Mouse (Mus musculus): Measurements from ENCODE around the gene Cntn4. TPM values are rescaled to one million over a fixed set of nuclear protein-coding genes. Genes with fewer than 3 reads are reported as not detected.

The Cntn4 gene
- polyA plus RNA-seq, 1 experiment from 2014 or later = 32.1 TPM

DNA sequence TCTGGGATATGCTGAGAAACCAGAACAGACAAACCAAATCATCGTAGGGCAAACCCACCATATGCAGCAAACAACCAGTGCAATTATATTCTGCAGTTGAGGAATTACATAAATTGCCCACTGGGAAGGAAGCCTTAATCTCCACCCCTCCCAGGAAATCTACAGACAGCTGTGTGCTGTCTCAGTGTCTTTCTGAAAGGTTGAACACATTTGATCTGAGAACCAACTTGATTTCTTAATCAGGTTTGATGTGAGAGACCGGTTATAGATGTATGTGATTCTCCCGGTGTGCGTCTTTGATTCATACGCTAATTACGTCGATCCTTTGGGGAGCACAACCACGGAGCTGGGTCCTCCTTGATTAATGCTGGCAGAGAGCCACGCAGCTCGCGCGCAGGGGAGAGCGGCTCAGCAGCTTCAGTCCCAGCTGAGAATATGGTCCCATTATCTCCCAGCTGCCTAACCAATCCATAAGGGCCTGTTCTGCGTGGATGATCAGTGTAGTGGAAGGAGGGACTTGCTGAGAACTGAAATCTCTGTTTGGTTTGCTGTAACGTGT, 441.1 kb downstream of the Cntn4 start:
- H3K9ac ChIP-seq = peak overlapping the region; percentile 38
- peak overlapping the region; percentile 35 for H3K4me3 ChIP-seq
- H3K4me1 ChIP-seq = peaks cover 9% of the 10 kb centered on the region; the same call in 1 of the 2 replicates
- 3% methylated on average over 15 of the region's 15 CpGs for WGBS
- H3K27ac ChIP-seq = peak overlapping the region; percentile 48
- ATAC-seq (replicated peaks) = peak; percentile 96
- no peaks in the 10 kb centered on the region for H3K27me3 ChIP-seq (replicated peaks)
- H3K9me3 ChIP-seq = no peaks in the 10 kb centered on the region
- H3K4me2 ChIP-seq = peak overlapping the region; percentile 53
- H3K36me3 ChIP-seq (replicated peaks) = no peaks in the 10 kb centered on the region

- ATAC-seq (replicated peaks) = no peak
Observed at GRCm38 (mm10) chr6:106153530-106153929, 476.1 kb downstream of the Cntn4 start.

GRCm38 (mm10) chr6:106155362-106155761, 477.9 kb downstream of the Cntn4 start:
- H3K27me3 ChIP-seq (replicated peaks) = no peaks in the 10 kb centered on the region
- peak; percentile 74 for ATAC-seq (replicated peaks)
- no peaks in the 10 kb centered on the region for H3K9me3 ChIP-seq
- H3K4me2 ChIP-seq = no peak overlapping the region
- no peak overlapping the region for H3K4me3 ChIP-seq
- H3K27ac ChIP-seq = no peak overlapping the region
- H3K9ac ChIP-seq = no peak overlapping the region
- 75% methylated on average over 3 of the region's 3 CpGs for WGBS
- no peaks in the 10 kb centered on the region for H3K36me3 ChIP-seq (replicated peaks)
- H3K4me1 ChIP-seq = no peaks in the 10 kb centered on the region

More at GRCm38 (mm10) chr6:106153530-106153929, 476.1 kb downstream of the Cntn4 start:
- Histone ChIP-seq H3K4me3 (no peak overlapping the region), H3K9me3 (no peaks in the 10 kb centered on the region), H3K4me2 (no peak overlapping the region), H3K36me3 (replicated peaks) (no peaks in the 10 kb centered on the region), H3K9ac (no peak overlapping the region), H3K4me1 (no peaks in the 10 kb centered on the region), H3K27me3 (replicated peaks) (no peaks in the 10 kb centered on the region), H3K27ac (no peak overlapping the region)
- WGBS = 53% methylated on average over 2 of the region's 2 CpGs

GRCm38 (mm10) chr6:106177546-106177945, 500.1 kb downstream of the Cntn4 start:
- Histone ChIP-seq H3K4me1 (peaks cover 8% of the 10 kb centered on the region; the same call in 1 of the 2 replicates), H3K27ac (no peak overlapping the region), H3K4me3 (no peak overlapping the region), H3K4me2 (no peak overlapping the region), H3K9ac (no peak overlapping the region), H3K9me3 (no peaks in the 10 kb centered on the region), H3K36me3 (replicated peaks) (no peaks in the 10 kb centered on the region), H3K27me3 (replicated peaks) (no peaks in the 10 kb centered on the region)
- ATAC-seq (replicated peaks) = no peak
- 93% methylated on average over 5 of the region's 5 CpGs for WGBS

- Histone ChIP-seq H3K27ac (0 out of 2 replicates have a peak overlapping the region, but pooled peaks have one; percentile 17), H3K4me1 (peaks cover 8% of the 10 kb centered on the region; the same call in 1 of the 2 replicates), H3K9me3 (no peaks in the 10 kb centered on the region), H3K9ac (no peak overlapping the region), H3K36me3 (replicated peaks) (no peaks in the 10 kb centered on the region), H3K4me2 (no peak overlapping the region), H3K27me3 (replicated peaks) (no peaks in the 10 kb centered on the region), H3K4me3 (no peak overlapping the region)
- WGBS = 67% methylated on average over 2 of the region's 2 CpGs
- ATAC-seq (replicated peaks) = peak; percentile 80
Observed at GRCm38 (mm10) chr6:106181596-106181995, 504.1 kb downstream of the Cntn4 start.

DNA sequence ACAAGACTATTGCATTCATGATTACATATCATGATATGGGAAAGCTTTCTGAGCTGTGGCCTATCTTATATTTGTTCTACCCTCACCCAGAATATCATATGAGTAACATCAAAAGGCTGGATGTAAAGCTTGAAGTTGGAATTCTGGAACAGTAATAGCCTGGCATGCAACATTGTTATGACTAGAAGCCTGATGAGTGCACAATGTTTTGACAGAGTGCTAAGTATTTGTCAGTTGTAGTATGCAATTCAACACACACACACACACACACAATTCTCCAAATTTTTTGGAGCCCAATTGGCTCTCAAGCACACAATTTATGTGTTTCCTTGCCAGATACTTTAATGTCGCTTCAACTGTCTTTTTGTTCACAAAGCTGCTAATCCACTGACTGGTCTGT, 523.5 kb downstream of the Cntn4 start:
- no peak overlapping the region for H3K9ac ChIP-seq
- ATAC-seq (replicated peaks) = no peak
- 84% methylated on average over 1 of the region's 1 CpGs for WGBS

GRCm38 (mm10) chr6:106207401-106207800, 529.9 kb downstream of the Cntn4 start:
- Histone ChIP-seq H3K4me1 (no peaks in the 10 kb centered on the region), H3K4me2 (no peak overlapping the region), H3K27me3 (replicated peaks) (no peaks in the 10 kb centered on the region), H3K9me3 (no peaks in the 10 kb centered on the region), H3K4me3 (no peak overlapping the region), H3K27ac (no peak overlapping the region), H3K9ac (no peak overlapping the region), H3K36me3 (replicated peaks) (no peaks in the 10 kb centered on the region)
- ATAC-seq (replicated peaks) = no peak

More for the DNA sequence above, 523.5 kb downstream of the Cntn4 start:
- Histone ChIP-seq H3K4me1 (no peaks in the 10 kb centered on the region), H3K36me3 (replicated peaks) (no peaks in the 10 kb centered on the region), H3K9me3 (no peaks in the 10 kb centered on the region), H3K4me3 (no peak overlapping the region), H3K27ac (no peak overlapping the region), H3K27me3 (replicated peaks) (no peaks in the 10 kb centered on the region), H3K4me2 (no peak overlapping the region)

DNA sequence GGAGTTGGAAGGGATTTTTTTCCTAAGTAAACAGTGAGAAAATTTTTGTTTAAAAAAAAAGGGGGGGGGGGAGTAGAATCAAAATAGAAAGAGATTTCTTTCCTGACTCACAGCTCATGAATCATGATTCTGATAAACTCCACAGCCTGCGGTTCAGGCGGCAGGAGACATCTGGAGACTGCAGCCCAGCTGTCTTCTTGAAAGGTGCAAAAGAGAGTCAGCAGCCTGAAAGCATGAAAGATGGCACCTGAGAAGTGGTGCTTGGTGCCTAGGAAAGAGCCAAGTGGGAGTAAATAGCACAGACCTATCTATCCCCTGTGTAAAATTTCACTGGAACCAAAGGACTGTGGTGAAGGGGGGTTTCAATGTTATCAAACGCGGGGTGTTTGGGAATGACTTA, 535.6 kb downstream of the Cntn4 start:
- H3K9ac ChIP-seq = no peak overlapping the region
- no peaks in the 10 kb centered on the region for H3K4me1 ChIP-seq
- no peak overlapping the region for H3K4me2 ChIP-seq
- H3K9me3 ChIP-seq = no peaks in the 10 kb centered on the region
- H3K27ac ChIP-seq = no peak overlapping the region
- ATAC-seq (replicated peaks) = no peak
- 91% methylated on average over 4 of the region's 4 CpGs for WGBS
- H3K36me3 ChIP-seq (replicated peaks) = no peaks in the 10 kb centered on the region
- no peak overlapping the region for H3K4me3 ChIP-seq
- H3K27me3 ChIP-seq (replicated peaks) = no peaks in the 10 kb centered on the region

DNA sequence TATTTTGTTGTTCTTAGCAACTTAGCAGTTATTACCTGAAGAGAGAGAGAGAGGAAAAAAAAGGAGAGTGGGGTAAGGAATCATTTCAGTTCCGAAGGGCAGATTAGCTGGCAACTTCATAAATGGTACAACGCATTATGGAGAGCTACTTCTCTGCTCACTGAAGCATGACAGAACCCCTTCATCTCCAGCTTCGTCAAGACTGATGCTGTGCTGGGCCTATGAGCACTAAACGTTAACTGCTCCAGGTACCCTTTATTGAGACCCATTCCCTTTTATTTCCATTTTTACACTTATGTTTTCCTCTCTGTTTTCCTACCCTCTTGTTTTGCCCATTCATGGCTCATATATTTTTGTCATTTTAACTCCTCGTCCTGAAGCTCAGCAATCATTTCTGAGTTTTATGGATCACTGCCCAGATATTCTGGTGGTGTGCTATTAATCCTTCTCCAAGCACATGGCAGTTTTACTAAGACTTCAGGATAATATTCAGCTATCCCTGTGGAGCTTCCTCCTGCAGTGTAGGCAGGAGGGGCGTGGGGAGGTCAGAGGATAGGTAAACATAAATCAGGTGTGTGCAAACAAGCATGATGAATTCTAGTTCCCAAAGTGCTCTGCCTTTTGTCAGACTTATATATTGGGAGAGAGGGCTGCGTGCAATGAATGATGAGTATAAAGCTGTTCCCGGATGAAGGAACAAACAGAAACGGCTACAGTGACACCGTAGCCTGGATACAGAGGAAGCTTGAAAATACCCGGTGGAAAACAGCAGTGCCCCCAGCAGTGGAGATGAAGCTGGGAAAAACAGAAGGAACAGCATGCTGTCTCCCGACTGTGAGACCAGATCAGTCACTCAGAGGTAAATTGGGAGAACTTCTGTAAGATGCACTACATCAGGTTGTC, 559.8 kb downstream of the Cntn4 start:
- no peaks in the 10 kb centered on the region for H3K36me3 ChIP-seq (replicated peaks)
- H3K9ac ChIP-seq = no peak overlapping the region
- H3K4me2 ChIP-seq = no peak overlapping the region
- no peaks in the 10 kb centered on the region for H3K9me3 ChIP-seq
- H3K4me1 ChIP-seq = peaks cover 2% of the 10 kb centered on the region; the same call in 1 of the 2 replicates
- H3K27me3 ChIP-seq (replicated peaks) = no peaks in the 10 kb centered on the region
- no peak overlapping the region for H3K4me3 ChIP-seq
- peak; percentile 58; the same call in 1 of the 2 replicates for ATAC-seq (replicated peaks)
- 52% methylated on average over 12 of the region's 12 CpGs for WGBS
- H3K27ac ChIP-seq = no peak overlapping the region

- Histone ChIP-seq H3K27me3 (replicated peaks) (no peaks in the 10 kb centered on the region), H3K4me3 (no peak overlapping the region), H3K36me3 (replicated peaks) (no peaks in the 10 kb centered on the region), H3K27ac (no peak overlapping the region), H3K4me2 (no peak overlapping the region), H3K9me3 (no peaks in the 10 kb centered on the region), H3K4me1 (peaks cover 2% of the 10 kb centered on the region; the same call in 1 of the 2 replicates), H3K9ac (no peak overlapping the region)
- no peak for ATAC-seq (replicated peaks)
- WGBS = 72% methylated on average over 1 of the region's 1 CpGs
Observed at GRCm38 (mm10) chr6:106241553-106241952, 564.1 kb downstream of the Cntn4 start.

DNA sequence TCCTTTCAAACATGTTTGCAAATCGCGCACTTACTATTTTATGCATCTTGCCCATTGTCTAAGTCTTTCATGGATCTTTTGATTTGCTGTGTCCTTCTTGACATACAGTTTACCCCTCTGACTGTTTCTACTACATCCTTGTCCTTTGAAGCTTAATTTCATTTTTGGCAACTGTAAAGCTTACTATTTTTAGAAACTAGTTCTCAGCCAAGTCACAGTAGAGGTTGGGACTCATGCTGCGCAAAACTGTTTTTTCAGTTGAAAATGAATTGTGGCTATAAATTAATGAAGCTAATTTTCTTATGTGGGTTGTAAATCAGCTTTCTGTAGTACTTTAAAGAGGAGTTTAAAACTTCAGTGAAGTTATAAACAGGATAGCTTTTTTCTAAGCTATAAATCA, 585.9 kb downstream of the Cntn4 start:
- Histone ChIP-seq H3K4me1 (no peaks in the 10 kb centered on the region), H3K36me3 (replicated peaks) (no peaks in the 10 kb centered on the region), H3K27ac (no peak overlapping the region), H3K9me3 (no peaks in the 10 kb centered on the region), H3K4me2 (no peak overlapping the region), H3K4me3 (no peak overlapping the region), H3K27me3 (replicated peaks) (no peaks in the 10 kb centered on the region), H3K9ac (no peak overlapping the region)
- no peak for ATAC-seq (replicated peaks)
- WGBS = 93% methylated on average over 3 of the region's 3 CpGs

- no peak overlapping the region for H3K4me2 ChIP-seq
- H3K27me3 ChIP-seq (replicated peaks) = no peaks in the 10 kb centered on the region
- ATAC-seq (replicated peaks) = no peak
- no peaks in the 10 kb centered on the region for H3K9me3 ChIP-seq
- H3K9ac ChIP-seq = no peak overlapping the region
- H3K36me3 ChIP-seq (replicated peaks) = no peaks in the 10 kb centered on the region
- no peaks in the 10 kb centered on the region for H3K4me1 ChIP-seq
- no peak overlapping the region for H3K4me3 ChIP-seq
- no peak overlapping the region for H3K27ac ChIP-seq
- 89% methylated on average over 3 of the region's 3 CpGs for WGBS
Observed at GRCm38 (mm10) chr6:106265487-106265886, 588.0 kb downstream of the Cntn4 start.

All from midbrain, embryonic 15.5 days (tissue).